Mouse (Mus musculus): Measurements from ENCODE around the gene Hemk1. TPM values are rescaled to one million over a fixed set of nuclear protein-coding genes. Genes with fewer than 3 reads are reported as not detected.

Hemk1 gene
- polyA plus RNA-seq, 1 experiment from 2014 or later = 11.5 TPM

DNA sequence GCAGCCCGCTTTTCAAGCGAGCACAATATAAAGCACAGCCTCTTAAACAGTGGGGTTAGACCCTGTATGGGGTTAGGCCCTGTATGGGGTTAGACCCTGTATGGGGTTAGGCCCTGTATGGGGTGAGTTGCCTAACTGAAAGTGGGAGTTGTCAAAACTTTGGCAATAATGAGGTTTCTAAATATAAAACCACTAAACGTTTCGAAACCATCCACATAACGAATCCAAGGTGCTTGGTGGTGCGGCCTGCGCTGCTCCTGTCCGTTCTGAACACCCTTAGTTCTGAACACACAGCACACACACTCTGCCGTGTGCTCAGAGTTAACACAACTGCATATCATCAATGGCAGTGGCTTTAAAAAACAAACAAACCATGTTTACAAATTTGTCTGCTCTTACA, 55.2 kb downstream of the Hemk1 start:
- Histone ChIP-seq H3K9ac (ENCODE audit: low read length) (no peak overlapping the region), H3K36me3 (ENCODE audit: control insufficient read depth, insufficient read depth, low read length) (no peaks in the 10 kb centered on the region), H3K27me3 (ENCODE audit: control insufficient read depth, insufficient read depth, low read depth, low read length) (no peaks in the 10 kb centered on the region), H3K4me2 (ENCODE audit: low read depth, low read length) (no peak overlapping the region), H3K27ac (ENCODE audit: low read length) (no peak overlapping the region), H3K9me3 (ENCODE audit: control insufficient read depth, low read length) (no peaks in the 10 kb centered on the region), H3K4me3 (ENCODE audit: low read length) (no peak overlapping the region), H3K4me1 (replicated peaks; ENCODE audit: control insufficient read depth, insufficient read depth, low read length) (peaks cover 21% of the 10 kb centered on the region)
- no peak for ATAC-seq (ENCODE audit: low read depth)
- 83% methylated on average over 9 of the region's 9 CpGs for WGBS

DNA sequence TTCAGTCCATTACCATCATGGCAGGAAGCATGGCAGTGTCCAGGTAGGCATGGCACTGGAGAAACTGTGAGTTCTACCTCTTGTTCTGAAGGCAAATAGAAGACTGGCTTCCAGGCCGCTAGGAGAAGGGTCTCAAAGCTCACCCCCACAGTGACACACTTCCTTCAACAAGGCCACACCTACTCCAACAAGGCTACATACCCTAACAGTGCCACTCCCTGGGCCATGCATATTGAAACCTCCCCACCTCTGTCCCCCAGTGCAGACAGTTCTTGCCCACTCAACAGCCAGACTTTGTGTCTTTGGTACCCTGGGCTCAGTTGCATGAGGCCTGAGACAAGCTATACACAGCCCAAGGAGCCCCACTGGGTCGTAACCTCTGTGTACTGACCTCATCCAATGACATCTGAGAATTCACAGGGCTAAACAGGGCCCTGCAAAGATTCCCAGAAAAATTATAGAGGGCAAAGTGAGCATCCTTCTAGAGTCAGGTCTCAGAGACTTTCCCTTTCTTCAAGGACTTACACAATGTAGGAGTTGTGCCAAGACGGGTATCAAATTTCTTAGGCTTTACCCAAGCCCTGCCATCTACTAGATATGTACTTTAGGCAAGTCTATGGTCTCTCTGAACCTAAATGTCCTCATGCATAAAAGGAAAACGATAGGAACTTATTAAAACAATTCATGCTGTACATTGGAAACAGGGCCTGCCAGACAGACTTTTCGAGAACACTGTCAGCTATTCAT, 56.7 kb downstream of the Hemk1 start:
- 0 out of 2 replicates have a peak overlapping the region, but pooled peaks have one; percentile 20 for H3K27ac ChIP-seq (ENCODE audit: low read length)
- no peak overlapping the region for H3K4me2 ChIP-seq (ENCODE audit: low read depth, low read length)
- H3K36me3 ChIP-seq (ENCODE audit: control insufficient read depth, insufficient read depth, low read length) = no peaks in the 10 kb centered on the region
- H3K9ac ChIP-seq (ENCODE audit: low read length) = no peak overlapping the region
- no peak for ATAC-seq (ENCODE audit: low read depth)
- H3K9me3 ChIP-seq (ENCODE audit: control insufficient read depth, low read length) = no peaks in the 10 kb centered on the region
- 68% methylated on average over 5 of the region's 5 CpGs for WGBS
- no peak overlapping the region for H3K4me3 ChIP-seq (ENCODE audit: low read length)
- no peaks in the 10 kb centered on the region for H3K27me3 ChIP-seq (ENCODE audit: control insufficient read depth, insufficient read depth, low read depth, low read length)
- peaks cover 21% of the 10 kb centered on the region for H3K4me1 ChIP-seq (replicated peaks; ENCODE audit: control insufficient read depth, insufficient read depth, low read length)

DNA sequence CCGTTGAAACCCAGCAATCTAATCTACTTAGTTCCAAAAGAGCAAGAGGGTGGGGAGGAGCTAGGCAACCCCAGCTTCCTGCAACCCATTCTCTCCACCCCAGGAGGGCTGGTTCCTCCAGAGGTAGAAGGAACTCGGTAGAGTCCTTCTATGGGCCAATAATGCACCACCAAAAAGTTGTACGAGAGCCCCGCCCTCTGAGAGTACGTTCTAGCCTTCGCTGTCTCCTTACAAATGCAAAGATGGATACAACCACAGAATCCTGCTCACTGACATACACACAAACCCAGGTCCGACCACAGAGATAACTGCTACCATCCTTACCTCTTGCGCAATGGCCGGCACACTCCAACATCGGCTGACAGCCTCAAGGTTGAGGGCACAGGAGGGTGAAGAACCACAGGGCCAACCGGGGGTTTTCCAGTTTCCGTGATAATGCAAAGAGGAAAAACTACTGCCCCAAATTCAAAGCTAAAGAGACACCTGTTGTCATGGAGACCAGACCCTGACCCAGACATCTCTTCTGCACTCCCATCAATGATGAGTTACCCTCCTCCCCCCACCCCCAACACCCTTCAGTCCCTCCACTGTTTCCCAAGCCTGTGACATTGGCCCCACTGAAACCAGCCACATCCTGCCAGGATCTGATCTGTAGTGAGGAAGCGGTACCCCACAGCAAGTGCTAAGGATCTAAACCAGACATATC, 57.7 kb downstream of the Hemk1 start:
- H3K27me3 ChIP-seq (ENCODE audit: control insufficient read depth, insufficient read depth, low read depth, low read length) = no peaks in the 10 kb centered on the region
- H3K4me3 ChIP-seq (ENCODE audit: low read length) = no peak overlapping the region
- H3K4me1 ChIP-seq (replicated peaks; ENCODE audit: control insufficient read depth, insufficient read depth, low read length) = peaks cover 21% of the 10 kb centered on the region
- WGBS = 49% methylated on average over 13 of the region's 13 CpGs
- peak overlapping the region; percentile 91 for H3K27ac ChIP-seq (ENCODE audit: low read length)
- ATAC-seq (ENCODE audit: low read depth) = 0 out of 2 replicates have a peak, but pooled peaks have one; percentile 3
- peak overlapping the region; percentile 34 for H3K4me2 ChIP-seq (ENCODE audit: low read depth, low read length)
- H3K9me3 ChIP-seq (ENCODE audit: control insufficient read depth, low read length) = no peaks in the 10 kb centered on the region
- no peaks in the 10 kb centered on the region for H3K36me3 ChIP-seq (ENCODE audit: control insufficient read depth, insufficient read depth, low read length)
- H3K9ac ChIP-seq (ENCODE audit: low read length) = peak overlapping the region; percentile 25

DNA sequence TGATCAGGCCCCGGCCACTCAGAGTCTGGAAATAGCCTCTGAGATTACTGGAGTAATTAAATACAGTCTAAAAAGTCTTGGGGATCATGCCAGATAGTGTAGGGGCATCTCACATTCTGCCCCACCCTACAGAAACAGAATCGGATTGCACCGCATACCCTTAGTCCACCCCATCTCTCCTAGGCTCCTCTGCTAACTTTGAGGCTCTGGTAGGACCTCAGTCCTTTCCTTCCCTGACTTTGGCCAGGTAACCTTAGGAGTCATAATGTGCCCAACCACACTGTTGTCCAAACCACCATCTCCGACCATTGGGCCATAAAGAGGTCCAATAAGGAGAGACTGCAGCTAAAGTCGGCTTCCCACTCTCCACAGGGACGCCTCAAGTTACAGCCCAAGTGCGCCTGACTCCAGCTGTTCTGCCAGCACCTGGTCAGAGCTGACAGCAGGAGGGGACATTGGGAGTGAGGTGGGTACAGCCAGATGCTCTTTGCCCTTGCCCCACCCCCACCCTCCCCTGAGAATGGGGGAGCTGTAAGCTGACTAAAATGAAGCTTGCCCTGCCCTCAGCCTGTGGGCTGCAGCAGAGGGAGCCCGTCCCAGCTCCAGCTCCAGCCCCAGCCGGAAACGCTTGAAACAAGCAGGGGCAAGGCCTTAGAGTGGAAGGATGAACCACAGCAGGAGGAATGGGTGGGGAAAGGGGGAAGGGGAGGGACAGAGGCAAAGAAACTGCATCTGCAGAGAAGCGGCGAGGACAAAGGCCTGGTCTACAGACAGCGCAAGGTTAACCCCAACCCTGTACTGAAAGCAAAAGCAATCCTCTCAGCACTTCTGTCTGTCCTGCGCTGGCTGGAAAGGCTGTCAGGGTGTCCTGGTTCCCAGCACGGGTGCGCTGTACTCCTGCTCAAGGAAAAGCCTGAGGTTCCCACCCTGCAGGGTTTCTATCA, 58.5 kb downstream of the Hemk1 start:
- peak overlapping the region; percentile 91 for H3K27ac ChIP-seq (ENCODE audit: low read length)
- peaks cover 18% of the 10 kb centered on the region for H3K4me1 ChIP-seq (replicated peaks; ENCODE audit: control insufficient read depth, insufficient read depth, low read length)
- no peaks in the 10 kb centered on the region for H3K36me3 ChIP-seq (ENCODE audit: control insufficient read depth, insufficient read depth, low read length)
- 22% methylated on average over 16 of the region's 16 CpGs for WGBS
- H3K4me2 ChIP-seq (ENCODE audit: low read depth, low read length) = peak overlapping the region; percentile 34
- no peaks in the 10 kb centered on the region for H3K27me3 ChIP-seq (ENCODE audit: control insufficient read depth, insufficient read depth, low read depth, low read length)
- peak; percentile 64 for ATAC-seq (ENCODE audit: low read depth)
- no peaks in the 10 kb centered on the region for H3K9me3 ChIP-seq (ENCODE audit: control insufficient read depth, low read length)
- H3K9ac ChIP-seq (ENCODE audit: low read length) = peak overlapping the region; percentile 25
- H3K4me3 ChIP-seq (ENCODE audit: low read length) = no peak overlapping the region

DNA sequence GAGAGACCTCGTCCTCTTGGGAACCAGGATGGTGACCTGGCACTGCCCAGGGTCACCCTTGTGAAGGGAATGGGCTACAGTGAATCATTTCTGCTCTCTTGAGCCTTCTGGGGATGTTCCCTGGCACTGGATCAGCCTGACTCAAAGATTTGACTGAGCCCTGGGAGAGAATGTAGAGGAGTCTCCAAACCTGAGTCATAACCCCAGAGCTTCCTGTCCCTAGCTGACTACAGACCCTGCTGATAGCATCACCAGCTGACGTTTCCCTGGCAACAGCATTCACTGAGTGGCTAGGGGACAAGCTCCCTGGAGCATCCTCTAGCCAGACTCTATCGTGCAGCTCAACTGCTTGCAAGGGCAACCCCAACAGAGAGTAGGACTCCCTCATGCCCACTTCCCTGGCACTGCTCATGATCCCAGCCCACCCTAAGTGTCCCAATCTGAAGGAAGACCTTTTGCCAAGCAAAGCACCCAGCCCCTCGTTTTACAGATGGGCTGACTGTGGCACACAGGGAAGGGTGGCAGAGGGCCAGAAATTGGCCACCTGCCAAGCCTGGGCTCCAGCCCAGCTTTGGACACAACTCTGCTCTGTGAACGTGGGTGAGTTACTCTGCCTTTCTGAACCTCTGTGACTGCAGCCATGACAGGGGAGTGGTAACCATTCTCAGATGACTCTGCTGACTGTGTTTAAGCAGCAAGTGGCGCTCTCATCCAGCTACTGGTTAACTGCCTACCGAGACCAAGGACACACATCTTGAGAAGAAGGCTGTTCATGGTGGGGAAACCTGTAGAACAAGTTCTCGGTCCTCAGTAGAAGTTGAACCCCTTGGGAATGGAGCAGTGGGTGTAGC, 59.4 kb downstream of the Hemk1 start:
- H3K27ac ChIP-seq (ENCODE audit: low read length) = peak overlapping the region; percentile 91

DNA sequence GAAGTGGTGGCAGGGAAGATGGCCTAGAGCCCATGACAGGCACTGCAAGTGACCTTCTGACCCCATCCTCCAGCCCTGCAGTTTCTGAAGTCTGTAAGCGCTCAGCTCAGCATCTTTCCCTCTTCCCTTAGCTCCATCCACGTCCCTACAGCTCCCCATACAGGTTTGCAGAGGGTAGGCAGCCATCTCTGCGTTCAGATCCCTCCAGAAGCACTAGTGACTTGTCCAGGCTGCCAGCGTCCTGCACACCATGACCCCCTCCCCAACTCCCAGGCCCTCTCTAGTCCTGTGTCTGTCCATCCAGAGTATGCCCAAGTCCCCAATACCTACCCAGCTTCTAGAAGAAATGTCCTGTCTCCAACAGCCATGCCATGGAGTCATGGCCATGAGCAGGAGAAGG, 60.0 kb downstream of the Hemk1 start:
- H3K4me3 ChIP-seq (ENCODE audit: low read length) = no peak overlapping the region
- 49% methylated on average over 4 of the region's 4 CpGs for WGBS
- ATAC-seq (ENCODE audit: low read depth) = no peak

More for the DNA sequence above, 59.4 kb downstream of the Hemk1 start:
- peaks cover 18% of the 10 kb centered on the region for H3K4me1 ChIP-seq (replicated peaks; ENCODE audit: control insufficient read depth, insufficient read depth, low read length)
- no peak overlapping the region for H3K9ac ChIP-seq (ENCODE audit: low read length)
- H3K36me3 ChIP-seq (ENCODE audit: control insufficient read depth, insufficient read depth, low read length) = no peaks in the 10 kb centered on the region
- ATAC-seq (ENCODE audit: low read depth) = peak; percentile 83
- H3K4me3 ChIP-seq (ENCODE audit: low read length) = no peak overlapping the region
- WGBS = 35% methylated on average over 8 of the region's 8 CpGs
- H3K4me2 ChIP-seq (ENCODE audit: low read depth, low read length) = peak overlapping the region; percentile 24; the same call in 1 of the 2 replicates
- H3K9me3 ChIP-seq (ENCODE audit: control insufficient read depth, low read length) = no peaks in the 10 kb centered on the region
- no peaks in the 10 kb centered on the region for H3K27me3 ChIP-seq (ENCODE audit: control insufficient read depth, insufficient read depth, low read depth, low read length)

DNA sequence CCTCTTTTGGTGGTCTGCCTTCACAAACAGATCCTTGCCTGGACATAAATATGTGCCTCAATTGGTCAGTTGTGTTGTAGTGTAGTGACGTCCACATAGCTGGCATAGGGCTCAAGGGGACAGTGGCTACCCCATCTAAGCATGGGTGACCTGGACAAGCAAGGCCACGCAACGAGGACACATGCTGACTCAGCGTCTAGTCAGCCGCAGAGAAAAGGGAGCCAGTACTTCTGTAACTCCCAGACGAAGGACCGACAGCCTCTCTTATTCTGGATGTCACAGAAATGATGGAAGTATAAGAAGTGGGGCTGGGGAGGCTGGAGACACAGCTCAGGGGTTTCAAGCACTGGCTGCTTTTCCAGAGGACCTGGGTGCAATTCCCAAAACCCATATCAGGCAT, 60.5 kb downstream of the Hemk1 start:
- Histone ChIP-seq H3K4me1 (replicated peaks; ENCODE audit: control insufficient read depth, insufficient read depth, low read length) (peaks cover 18% of the 10 kb centered on the region), H3K9ac (ENCODE audit: low read length) (no peak overlapping the region), H3K9me3 (ENCODE audit: control insufficient read depth, low read length) (no peaks in the 10 kb centered on the region), H3K4me3 (ENCODE audit: low read length) (no peak overlapping the region), H3K4me2 (ENCODE audit: low read depth, low read length) (no peak overlapping the region), H3K36me3 (ENCODE audit: control insufficient read depth, insufficient read depth, low read length) (no peaks in the 10 kb centered on the region), H3K27ac (ENCODE audit: low read length) (no peak overlapping the region), H3K27me3 (ENCODE audit: control insufficient read depth, insufficient read depth, low read depth, low read length) (no peaks in the 10 kb centered on the region)
- no peak for ATAC-seq (ENCODE audit: low read depth)
- 78% methylated on average over 7 of the region's 7 CpGs for WGBS

More for the DNA sequence above, 60.0 kb downstream of the Hemk1 start:
- H3K4me2 ChIP-seq (ENCODE audit: low read depth, low read length) = no peak overlapping the region
- H3K27me3 ChIP-seq (ENCODE audit: control insufficient read depth, insufficient read depth, low read depth, low read length) = no peaks in the 10 kb centered on the region
- H3K27ac ChIP-seq (ENCODE audit: low read length) = no peak overlapping the region
- peaks cover 18% of the 10 kb centered on the region for H3K4me1 ChIP-seq (replicated peaks; ENCODE audit: control insufficient read depth, insufficient read depth, low read length)
- H3K9ac ChIP-seq (ENCODE audit: low read length) = no peak overlapping the region
- no peaks in the 10 kb centered on the region for H3K36me3 ChIP-seq (ENCODE audit: control insufficient read depth, insufficient read depth, low read length)
- H3K9me3 ChIP-seq (ENCODE audit: control insufficient read depth, low read length) = no peaks in the 10 kb centered on the region
